Mouse (Mus musculus): ENCODE results near the gene Cdkal1.

DNA sequence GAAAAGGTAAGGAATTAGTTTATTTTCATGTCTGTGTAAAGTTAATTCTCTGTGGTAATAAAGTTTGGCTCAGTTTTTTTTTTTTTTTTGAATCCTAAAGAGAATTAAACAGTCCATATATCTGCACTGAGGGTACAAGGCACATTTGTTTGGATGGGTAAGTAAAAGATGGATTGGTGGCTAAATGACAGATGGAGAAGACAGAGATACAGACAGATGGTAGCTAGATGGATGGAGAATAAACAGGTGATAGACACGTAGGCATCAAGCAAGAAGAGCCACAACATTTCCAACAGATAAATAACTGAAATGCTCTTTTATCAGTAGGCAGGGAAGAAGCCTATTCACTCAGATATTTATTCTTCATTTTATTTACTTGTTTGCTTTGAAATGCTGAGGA, 381.7 kb downstream of the Cdkal1 start:
- TF ChIP-seq EP300 (IDR thresholded peaks at IDR 0.05; ENCODE audit: insufficient read depth, low read depth, low read length), result no peak
- TF ChIP-seq CTCF (IDR thresholded peaks at IDR 0.05), result no peak
